Mouse (Mus musculus) splenic B cell, adult 2 months (primary cell): Measurements from ENCODE around the gene Gorasp2.

Source experiments
- DNase-seq: peaks from one replicate; pipeline ENCODE4 v3.0.0-alpha.2; 2011; ENCODE audit warnings: low read depth, low spot score
- H3K27me3 ChIP-seq: 2 replicates; pipeline ENCODE4 v1.6.1; 2012; ENCODE audit warnings: mild to moderate bottlenecking, low read length, moderate library complexity, mixed read lengths; ENCODE audit not compliant: control insufficient read depth, poor library complexity, insufficient read depth, severe bottlenecking
- H3K36me3 ChIP-seq: 2 replicates; pipeline ENCODE4 v1.6.1; 2012; ENCODE audit warnings: mild to moderate bottlenecking, low read length, moderate library complexity, mixed read lengths; ENCODE audit not compliant: control insufficient read depth, poor library complexity, insufficient read depth, severe bottlenecking

Gorasp2 gene

DNA sequence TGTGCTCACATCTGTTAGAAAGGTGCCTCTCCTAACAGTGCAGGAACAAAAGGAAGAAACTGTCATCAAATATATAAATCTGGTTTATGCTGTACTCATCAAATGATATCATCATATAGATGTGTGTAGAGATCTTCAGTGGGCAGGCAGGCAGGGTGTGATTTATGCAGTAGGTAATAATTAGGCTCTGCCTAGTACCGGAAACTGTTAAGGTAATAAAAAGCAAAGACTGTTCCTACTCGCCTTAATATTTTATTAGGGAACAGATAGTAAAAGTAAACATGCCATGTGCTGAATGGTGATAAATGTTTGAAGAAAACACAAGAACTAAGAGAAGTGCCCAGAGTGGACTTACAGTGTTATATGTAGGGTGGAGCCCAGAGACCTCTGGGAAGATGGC is 20.9 kb downstream of the Gorasp2 start:
- no peak for DNase-seq
- Histone ChIP-seq H3K27me3 (no peaks in the 10 kb centered on the region), H3K36me3 (peaks cover 18% of the 10 kb centered on the region)

DNA sequence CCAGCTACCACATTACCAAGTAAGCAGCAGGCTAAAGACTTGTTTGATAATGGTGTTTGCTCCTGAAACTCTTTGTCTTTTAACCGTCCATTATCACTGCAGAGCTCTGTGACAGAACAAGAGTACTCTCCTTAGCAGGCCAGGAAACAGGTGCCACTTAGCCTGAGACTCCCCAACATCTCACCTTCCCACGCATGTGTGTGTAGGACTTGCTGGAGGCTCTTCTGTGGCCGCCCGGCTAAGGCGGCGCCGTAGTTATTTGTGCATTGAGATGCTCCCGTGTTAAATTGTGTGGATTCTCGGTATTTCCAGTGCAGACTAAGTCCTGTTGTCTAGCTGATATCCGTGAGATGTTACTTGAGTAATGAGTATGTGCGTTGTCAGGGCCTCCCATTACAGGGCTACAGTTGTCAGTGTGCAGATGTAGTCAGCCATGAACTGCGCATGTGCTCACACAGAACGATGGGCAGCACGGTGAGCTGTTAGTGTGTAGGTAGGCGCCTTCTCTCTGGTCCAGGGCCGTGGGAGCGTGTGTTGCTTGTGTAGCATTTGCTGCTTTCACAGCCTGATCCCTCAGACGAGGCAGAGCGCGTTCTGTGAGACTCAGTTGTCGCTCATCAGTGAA is 27.2 kb downstream of the Gorasp2 start:
- Histone ChIP-seq H3K27me3 (no peaks in the 10 kb centered on the region), H3K36me3 (peaks cover 11% of the 10 kb centered on the region)
- DNase-seq, result no peak

DNA sequence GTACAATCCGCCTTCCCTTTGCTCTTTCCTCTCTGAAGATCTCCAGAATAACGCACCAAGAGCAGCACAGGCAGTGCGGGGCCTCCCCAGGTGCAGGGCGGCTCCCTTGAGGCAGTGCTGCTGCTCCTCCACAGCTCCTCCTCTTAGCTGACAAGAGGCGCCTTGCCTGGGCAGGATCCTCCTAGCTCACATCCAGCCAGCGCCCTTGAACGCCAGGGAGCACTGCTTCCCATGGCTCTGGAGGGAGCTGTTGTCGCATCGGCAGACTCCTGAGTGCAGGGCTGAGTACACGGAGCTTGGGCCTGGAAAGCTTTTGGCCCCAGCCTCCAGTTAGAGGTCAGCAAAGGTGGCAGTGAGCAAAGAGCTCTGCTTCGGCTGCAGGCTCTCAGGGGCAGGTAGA is 28.8 kb downstream of the Gorasp2 start:
- peaks cover 9% of the 10 kb centered on the region for H3K36me3 ChIP-seq
- DNase-seq, result no peak
- no peaks in the 10 kb centered on the region for H3K27me3 ChIP-seq

DNA sequence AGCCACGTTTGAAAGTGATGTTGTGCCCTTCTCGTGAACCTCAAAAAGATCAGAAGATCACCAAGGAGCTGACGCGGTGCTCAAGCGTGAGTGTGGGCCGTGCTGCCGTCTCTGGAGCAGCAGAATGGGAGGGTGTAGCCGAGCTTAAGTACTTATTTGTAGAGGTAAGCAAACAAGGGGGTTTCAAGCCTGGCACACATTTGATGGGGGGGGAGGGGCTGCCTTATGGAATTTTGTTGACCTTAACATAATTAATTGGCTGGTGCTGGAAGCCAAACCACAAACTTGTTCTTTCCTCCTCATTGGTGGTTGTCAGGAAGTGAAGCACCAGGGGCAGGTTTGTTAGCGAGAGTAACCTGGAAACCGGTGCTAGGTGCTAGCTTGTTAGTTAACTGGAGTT is 34.3 kb downstream of the Gorasp2 start:
- Histone ChIP-seq H3K27me3 (no peaks in the 10 kb centered on the region), H3K36me3 (no peaks in the 10 kb centered on the region; the same call in 1 of the 2 replicates)
- DNase-seq, result no peak

DNA sequence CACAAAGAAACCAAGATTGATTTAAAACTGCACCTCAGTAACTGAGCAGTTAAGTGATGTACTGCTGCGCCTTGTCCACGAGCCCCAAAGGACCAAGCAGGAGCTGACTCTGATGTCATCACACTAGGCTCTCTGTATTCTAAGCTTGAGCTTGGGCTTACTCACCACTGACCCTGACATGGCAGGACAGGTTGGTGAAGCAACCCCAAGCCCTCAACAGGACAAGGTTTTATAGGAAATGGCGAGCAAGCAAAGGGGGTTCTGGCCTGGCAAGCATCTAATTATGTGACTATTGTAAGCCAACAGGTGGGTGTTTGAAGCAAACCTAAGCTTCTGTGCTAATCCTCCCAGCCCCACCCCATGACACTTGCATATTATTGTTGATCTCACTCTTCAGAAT is 39.5 kb downstream of the Gorasp2 start:
- no peak for DNase-seq
- H3K27me3 ChIP-seq, result no peaks in the 10 kb centered on the region
- no peaks in the 10 kb centered on the region for H3K36me3 ChIP-seq

DNA sequence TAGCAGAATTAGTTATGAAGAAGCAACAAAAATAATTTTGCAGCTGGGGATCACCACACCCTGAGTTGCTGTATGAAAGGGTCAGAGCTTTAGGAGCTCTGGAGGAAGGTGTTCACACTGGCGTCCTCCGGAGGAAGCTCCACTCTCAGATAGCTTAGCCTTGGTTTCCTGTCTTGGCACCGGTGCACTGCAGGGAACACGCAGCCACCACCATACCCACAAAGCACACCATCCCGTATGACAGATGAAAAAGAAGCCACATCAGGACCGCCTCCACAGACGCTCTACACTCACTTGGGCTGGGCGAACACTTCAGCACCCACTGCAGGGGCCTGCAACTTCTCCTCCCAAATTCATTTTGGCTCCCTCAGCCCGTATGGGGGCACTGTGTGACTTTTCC is 40.2 kb downstream of the Gorasp2 start:
- no peak for DNase-seq
- Histone ChIP-seq H3K27me3 (no peaks in the 10 kb centered on the region), H3K36me3 (no peaks in the 10 kb centered on the region)

DNA sequence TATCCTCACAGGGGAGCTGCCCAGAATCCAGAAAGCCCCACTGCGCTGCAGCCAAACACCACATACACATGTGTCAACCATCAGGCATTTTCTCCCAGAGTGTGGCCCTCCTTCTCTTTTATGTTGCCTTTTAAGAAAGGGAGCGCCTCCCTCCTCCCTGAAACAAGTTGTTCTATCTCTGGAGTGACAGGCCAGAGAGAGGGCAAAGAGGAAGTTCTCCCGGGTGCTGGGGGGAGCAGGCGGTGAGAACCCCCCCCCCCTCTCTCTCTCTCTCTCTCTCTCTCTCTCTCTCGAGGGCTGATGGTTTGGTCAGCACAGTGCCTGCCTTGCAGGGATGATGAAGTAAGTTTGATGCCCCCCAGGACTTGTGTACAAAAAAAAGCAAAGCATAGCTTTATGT is 41.0 kb downstream of the Gorasp2 start:
- no peak for DNase-seq
- Histone ChIP-seq H3K36me3 (no peaks in the 10 kb centered on the region), H3K27me3 (no peaks in the 10 kb centered on the region)

DNA sequence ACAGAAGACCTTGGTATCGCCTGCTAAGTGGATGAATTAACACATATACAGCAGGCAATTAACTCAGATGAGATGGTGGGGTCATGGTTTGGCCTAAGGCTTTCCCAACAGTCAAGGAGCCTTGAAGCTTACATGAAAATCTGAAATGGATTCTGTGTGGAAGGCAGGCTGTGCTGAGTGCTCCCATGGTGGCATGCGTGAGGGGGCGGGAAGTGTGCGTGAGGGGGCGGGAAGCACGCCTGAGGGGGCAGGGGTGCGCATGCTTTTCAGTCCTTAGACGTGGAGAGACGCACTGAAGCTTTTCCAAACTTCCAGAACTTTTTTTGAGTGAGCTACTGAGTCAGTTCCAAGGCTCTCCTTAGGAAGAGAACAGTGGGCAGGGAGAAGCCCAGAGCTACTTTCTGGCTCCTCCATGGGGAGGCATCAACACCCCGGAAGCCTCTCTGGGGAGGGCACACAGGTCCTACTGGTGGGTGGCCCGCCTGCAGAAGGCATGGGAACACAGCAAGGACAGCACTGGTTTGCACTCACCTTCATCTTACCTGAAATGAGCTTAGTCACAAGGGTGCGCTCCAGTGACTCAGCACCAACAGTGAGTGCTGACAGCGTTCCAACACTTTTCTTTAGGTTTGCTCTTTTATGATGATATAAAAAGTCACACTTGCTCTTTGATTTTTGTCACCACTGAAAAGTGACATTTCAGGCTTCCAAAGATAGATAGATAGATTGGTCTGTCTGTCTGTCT is 47.8 kb downstream of the Gorasp2 start:
- H3K36me3 ChIP-seq, result peaks cover 10% of the 10 kb centered on the region; the same call in 1 of the 2 replicates
- no peaks in the 10 kb centered on the region for H3K27me3 ChIP-seq
- DNase-seq, result no peak

DNA sequence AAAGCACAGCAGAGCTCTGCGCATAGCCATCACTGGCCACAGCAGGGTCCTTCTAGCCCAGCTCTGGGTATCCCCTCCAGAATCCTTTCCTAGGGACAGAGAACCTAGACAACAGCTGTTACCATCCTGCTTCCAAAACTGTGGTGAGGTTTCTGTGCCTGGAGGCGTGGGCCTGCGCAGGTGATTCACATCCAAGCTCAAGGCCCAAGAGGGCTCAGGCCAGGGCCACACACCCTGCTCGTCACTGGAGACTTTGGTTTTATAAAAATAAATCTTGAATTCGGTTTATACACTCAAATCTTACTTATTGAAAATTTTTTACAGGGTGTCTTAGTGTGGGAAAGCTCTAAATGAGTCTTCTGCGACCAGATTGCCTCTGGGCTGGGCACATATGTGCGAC is 48.9 kb downstream of the Gorasp2 start:
- Histone ChIP-seq H3K27me3 (no peaks in the 10 kb centered on the region), H3K36me3 (peaks cover 13% of the 10 kb centered on the region; the same call in 1 of the 2 replicates)
- no peak for DNase-seq

DNA sequence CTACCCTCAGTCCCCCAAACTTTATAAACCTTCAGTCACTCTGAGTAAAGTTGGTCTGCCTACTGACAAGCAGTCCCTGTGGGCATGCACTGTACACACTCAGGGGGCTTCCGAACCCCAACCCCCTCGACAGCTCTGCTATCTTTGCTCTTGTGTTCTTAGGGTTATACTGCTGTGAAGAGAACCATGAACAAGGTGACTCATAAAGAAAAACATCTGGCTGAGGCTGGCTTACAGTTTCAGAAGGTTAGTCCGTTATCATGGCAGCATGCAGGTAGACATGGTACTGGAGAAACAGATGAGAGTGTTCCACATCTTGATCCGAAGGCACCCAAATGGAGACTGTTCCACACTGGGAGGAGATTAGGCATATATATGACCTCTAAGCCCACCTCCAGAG is 49.5 kb downstream of the Gorasp2 start:
- H3K36me3 ChIP-seq, result peaks cover 16% of the 10 kb centered on the region

DNA sequence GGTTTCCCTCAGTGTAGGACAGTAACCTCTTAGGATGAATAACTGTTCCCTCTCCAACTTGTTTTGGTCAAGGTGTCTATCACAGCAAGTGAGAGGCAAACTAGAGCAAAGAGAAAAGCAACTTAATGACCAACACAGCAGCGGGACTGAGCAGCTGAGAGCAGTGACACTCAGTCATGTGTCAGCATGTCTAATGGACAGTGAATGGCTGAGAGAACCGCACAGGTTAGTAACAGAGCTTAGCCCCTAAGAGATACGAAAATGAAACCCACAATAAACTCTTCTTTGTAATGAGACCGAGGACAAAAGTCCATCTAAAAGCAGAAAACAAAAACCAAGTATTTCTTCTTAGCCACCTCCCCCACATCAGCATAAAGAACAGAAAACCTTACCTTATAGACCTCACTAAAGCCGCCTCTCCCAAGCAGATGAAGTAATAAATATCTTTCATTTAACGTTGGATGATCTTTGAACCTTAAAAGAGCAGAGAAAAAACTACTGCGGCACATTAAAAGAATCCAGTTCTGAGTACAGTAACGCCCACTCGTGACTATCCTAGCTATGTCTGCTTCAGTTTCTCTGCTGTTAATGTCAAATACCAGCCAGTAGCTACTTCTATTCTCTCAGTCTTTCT is 62.4 kb downstream of the Gorasp2 start:
- Histone ChIP-seq H3K36me3 (peaks cover 18% of the 10 kb centered on the region; the same call in 1 of the 2 replicates), H3K27me3 (no peaks in the 10 kb centered on the region)
- no peak for DNase-seq

More for the DNA sequence above, 49.5 kb downstream of the Gorasp2 start:
- no peaks in the 10 kb centered on the region for H3K27me3 ChIP-seq
- no peak for DNase-seq

DNA sequence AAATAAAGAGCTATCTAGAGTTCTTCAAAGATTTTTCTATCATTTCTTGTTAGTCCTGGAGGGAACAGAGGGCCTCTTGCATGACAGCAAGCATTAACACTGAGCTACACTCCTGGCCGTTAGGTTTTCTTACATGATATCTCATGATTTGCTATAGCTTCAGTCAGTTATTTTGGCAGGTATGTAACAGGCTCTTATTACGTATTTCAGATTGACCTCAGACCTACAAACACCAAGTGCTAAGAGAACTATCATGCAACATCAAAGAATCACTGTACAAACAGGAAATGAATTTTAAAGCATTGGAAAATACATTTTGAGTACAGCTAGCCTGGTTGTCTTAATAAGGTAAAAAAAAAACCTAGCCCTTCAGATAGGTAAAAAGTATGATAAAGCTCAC is 65.7 kb downstream of the Gorasp2 start:
- H3K27me3 ChIP-seq, result no peaks in the 10 kb centered on the region
- H3K36me3 ChIP-seq, result peaks cover 8% of the 10 kb centered on the region
- DNase-seq, result no peak

DNA sequence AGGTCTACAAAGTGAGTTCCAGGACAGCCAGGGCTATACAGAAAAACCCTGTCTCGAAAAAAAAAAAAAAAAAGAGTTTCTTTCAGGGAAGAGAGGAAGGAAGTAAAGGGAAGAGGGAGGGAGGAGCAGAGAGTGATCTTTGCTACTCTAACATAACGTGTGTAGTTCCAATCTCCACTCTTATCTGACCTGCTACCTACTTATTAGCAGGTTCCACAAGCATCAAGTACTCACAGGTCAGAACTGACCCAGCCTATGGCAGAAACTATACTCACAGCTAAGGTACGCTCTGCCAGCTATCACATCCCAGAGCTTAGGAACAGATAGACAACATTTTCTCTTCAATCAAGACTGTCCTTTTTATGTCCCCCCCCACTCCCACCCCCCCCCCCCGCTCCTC is 74.2 kb downstream of the Gorasp2 start:
- no peak for DNase-seq
- Histone ChIP-seq H3K36me3 (peaks cover 6% of the 10 kb centered on the region), H3K27me3 (no peaks in the 10 kb centered on the region)

DNA sequence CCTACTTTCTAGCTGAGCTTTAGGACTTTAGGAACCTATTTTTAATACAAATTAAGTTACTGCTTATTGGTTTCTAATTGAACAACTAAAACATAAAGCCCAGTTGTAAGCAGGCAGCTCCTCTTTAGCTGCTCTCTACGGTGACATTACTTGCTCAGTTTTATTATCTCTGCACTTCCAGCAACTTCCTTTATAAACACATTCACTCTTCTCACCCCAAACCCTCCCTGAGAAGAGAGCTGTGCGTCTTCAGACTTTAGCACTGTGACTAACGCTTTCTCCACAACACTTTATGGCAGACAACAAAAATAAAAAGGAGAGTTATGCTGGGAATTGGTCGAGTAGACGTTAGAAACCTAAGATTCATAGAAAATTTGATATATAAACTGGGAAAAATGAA is 74.6 kb downstream of the Gorasp2 start:
- Histone ChIP-seq H3K27me3 (no peaks in the 10 kb centered on the region), H3K36me3 (peaks cover 6% of the 10 kb centered on the region)
- no peak for DNase-seq

DNA sequence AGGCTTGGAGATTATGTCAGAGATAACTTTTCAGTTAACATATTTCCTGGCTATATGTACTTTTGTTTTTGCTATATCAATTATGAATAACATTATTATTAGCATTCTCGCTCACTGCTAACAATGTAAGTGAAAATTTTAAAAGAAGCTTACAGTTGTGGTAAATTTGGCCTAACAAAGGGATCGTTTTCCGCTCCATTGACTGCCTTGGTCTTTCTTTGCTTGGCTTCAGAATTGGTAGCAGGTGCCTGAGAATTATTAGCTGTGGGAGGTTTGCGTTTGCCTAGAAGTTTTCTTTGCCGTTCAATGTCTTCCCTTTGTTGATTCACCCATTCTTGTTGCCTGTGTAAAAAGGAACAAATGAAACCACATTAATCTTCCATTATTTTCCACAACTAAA is 80.5 kb downstream of the Gorasp2 start:
- Histone ChIP-seq H3K36me3 (peaks cover 7% of the 10 kb centered on the region), H3K27me3 (no peaks in the 10 kb centered on the region)
- no peak for DNase-seq
